Mouse (Mus musculus): ENCODE data around the gene Sash3.

DNA sequence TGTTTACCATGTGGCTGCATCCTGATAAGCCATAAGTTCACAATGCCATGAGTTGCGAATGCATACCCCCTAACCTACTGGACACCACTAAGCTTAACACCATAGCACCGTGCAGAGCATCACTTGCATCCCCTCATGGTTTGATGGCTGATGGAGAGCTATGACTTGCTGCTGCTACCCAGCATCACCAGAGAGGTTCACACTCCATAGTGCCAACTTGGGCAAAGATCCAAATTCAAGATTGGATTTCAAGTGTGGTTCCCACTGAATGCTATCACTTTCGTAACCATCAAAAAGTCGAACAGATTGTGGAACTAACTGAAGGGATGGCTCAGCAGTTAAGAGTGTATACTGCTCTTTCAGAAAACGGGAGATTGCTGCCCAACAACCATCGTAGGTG lies 9.3 kb downstream of the Sash3 start:
- no peak for TF ChIP-seq CTCF (IDR thresholded peaks at IDR 0.05; ENCODE audit: control insufficient read depth, insufficient read depth, insufficient read length)
- TF ChIP-seq MYOD1 (IDR thresholded peaks at IDR 0.05; ENCODE audit: control insufficient read depth, insufficient read length, low read depth) = no peak
- no peak for TF ChIP-seq FOSL1 (IDR thresholded peaks at IDR 0.05; ENCODE audit: insufficient read depth, low read length, poor library complexity, severe bottlenecking)
- no peak for TF ChIP-seq USF1 (IDR thresholded peaks at IDR 0.05; ENCODE audit: low read depth)
- no peak for TF ChIP-seq MAX (IDR thresholded peaks at IDR 0.05)
- TF ChIP-seq CEBPB (IDR thresholded peaks at IDR 0.05; ENCODE audit: low read depth) = no peak
- TF ChIP-seq MYOG (IDR thresholded peaks at IDR 0.05; ENCODE audit: control insufficient read depth, extremely low read depth, insufficient read length) = no peak

All from C2C12 (cell line).